Mouse (Mus musculus) hindbrain, embryonic 15.5 days (tissue): ENCODE measurements around the gene Mapk6. TPM values are rescaled to one million over a fixed set of nuclear protein-coding genes. Genes with fewer than 3 reads are reported as not detected.

Experiments used
- ATAC-seq: fragments of 200-750 bp; cut with Nextera tagmentation; 2 replicates; pipeline ENCODE4 v1.8.0; 2017; ENCODE audit warnings: low read depth, moderate number of reproducible peaks, moderate TSS enrichment; ENCODE audit not compliant: low FRiP score
- H3K27ac ChIP-seq: fragments of 300-500 bp; sonication (generic); replicated peaks from 2 replicates; pipeline ENCODE4 v1.5.1; 2015; ENCODE audit warnings: mild to moderate bottlenecking, inconsistent platforms
- H3K27me3 ChIP-seq: fragments of 300-500 bp; sonication (generic); 2 replicates; pipeline ENCODE4 v1.6.1; 2015; ENCODE audit warnings: control low read depth, inconsistent platforms
- H3K36me3 ChIP-seq: fragments of 300-500 bp; sonication (generic); 2 replicates; pipeline ENCODE4 v1.6.1; 2015; ENCODE audit warnings: control low read depth, inconsistent platforms
- H3K4me1 ChIP-seq: fragments of 300-500 bp; sonication (generic); replicated peaks from 2 replicates; pipeline ENCODE4 v1.6.1; 2015; ENCODE audit warnings: control low read depth, inconsistent platforms
- H3K4me2 ChIP-seq: fragments of 300-500 bp; sonication (generic); 2 replicates; pipeline ENCODE4 v1.6.1; 2015; ENCODE audit warnings: moderate library complexity, mild to moderate bottlenecking, inconsistent platforms
- H3K4me3 ChIP-seq: fragments of 300-500 bp; sonication (generic); 2 replicates; pipeline ENCODE4 v1.5.1; 2015; ENCODE audit warnings: mild to moderate bottlenecking, inconsistent platforms
- H3K9ac ChIP-seq: fragments of 300-500 bp; sonication (generic); 2 replicates; pipeline ENCODE4 v1.6.1; 2015; ENCODE audit warnings: inconsistent platforms
- H3K9me3 ChIP-seq: fragments of 300-500 bp; sonication (generic); 2 replicates; pipeline ENCODE4 v1.6.1; 2016; ENCODE audit warnings: control low read depth, inconsistent platforms
- WGBS: fragments of 180-500 bp; shearing (Covaris S2); methylation state at CpG from one replicate; pipeline ENCODE4 v1.1.7; 2015; 5-methylcytosine and 5-hydroxymethylcytosine counted together
- polyA plus RNA-seq: library from polyadenylated mRNA; unstranded; fragments of >200 nt; fragmentation: Nextera tagmentation; extraction: Ambion mirVana; gene quantifications from 2 replicates; pipeline ENCODE4 v1.2.1, GENCODE M21; 2015

The Mapk6 gene
- polyA plus RNA-seq, 1 experiment from 2014 or later = 154 TPM

DNA sequence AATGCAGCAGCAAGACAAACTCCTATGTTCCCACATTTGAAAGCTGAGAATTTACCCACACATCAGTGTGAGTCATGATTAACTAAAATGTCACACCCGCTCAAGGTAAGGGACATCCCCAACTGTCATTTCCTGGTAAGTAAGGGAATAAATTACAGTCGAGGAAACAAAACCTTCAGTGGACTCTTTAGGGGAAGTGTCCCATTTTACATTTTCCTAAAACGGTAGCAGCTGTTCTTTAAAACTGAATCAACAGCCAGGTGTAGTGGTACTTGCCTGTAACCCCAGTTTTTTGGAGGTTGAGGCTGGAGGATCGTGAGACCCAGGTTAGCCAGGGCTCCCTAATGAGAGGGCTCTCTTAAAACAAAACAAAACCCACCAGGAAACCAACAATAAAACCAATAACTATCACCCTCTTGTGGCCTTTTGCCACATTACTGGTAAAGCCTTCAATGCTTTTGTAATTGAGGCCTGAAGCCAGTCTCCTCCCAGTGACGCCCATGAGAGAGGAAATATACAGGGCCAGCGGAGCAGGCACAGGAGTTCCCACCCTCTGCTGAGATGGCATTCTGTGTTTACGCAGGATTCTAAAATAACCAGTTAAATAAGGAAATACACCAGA is 24.5 kb upstream of the Mapk6 start:
- 39% methylated on average over 7 of the region's 7 CpGs for WGBS

DNA sequence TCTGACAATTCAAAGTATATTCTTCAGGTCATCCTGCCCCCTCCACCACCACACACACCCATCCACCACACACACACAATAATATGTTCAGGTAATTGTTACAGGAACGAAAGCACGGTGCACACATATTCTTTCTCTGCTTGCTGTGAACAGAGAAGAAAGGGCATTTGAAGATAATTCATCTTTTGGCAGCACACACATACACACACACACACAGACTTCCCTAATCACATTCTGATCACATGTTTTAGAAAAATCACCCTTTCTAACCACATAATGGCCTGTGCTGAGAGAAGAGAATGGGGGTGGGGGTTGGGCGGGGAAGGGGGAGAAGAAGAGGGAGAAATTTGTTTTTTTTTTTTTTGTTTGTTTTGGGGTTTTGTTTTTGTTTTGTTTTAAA is 22.9 kb upstream of the Mapk6 start:
- ATAC-seq = no peak
- Histone ChIP-seq H3K4me3 (no peak overlapping the region), H3K27ac (no peak overlapping the region), H3K9me3 (no peaks in the 10 kb centered on the region), H3K27me3 (no peaks in the 10 kb centered on the region), H3K4me2 (no peak overlapping the region), H3K4me1 (no peaks in the 10 kb centered on the region), H3K36me3 (no peaks in the 10 kb centered on the region), H3K9ac (no peak overlapping the region)
- 52% methylated on average over 3 of the region's 3 CpGs for WGBS

More for the DNA sequence above, 24.5 kb upstream of the Mapk6 start:
- Histone ChIP-seq H3K4me2 (no peak overlapping the region), H3K36me3 (no peaks in the 10 kb centered on the region), H3K27ac (no peak overlapping the region), H3K4me1 (no peaks in the 10 kb centered on the region), H3K4me3 (no peak overlapping the region), H3K27me3 (no peaks in the 10 kb centered on the region), H3K9me3 (no peaks in the 10 kb centered on the region), H3K9ac (no peak overlapping the region)
- ATAC-seq = no peak

DNA sequence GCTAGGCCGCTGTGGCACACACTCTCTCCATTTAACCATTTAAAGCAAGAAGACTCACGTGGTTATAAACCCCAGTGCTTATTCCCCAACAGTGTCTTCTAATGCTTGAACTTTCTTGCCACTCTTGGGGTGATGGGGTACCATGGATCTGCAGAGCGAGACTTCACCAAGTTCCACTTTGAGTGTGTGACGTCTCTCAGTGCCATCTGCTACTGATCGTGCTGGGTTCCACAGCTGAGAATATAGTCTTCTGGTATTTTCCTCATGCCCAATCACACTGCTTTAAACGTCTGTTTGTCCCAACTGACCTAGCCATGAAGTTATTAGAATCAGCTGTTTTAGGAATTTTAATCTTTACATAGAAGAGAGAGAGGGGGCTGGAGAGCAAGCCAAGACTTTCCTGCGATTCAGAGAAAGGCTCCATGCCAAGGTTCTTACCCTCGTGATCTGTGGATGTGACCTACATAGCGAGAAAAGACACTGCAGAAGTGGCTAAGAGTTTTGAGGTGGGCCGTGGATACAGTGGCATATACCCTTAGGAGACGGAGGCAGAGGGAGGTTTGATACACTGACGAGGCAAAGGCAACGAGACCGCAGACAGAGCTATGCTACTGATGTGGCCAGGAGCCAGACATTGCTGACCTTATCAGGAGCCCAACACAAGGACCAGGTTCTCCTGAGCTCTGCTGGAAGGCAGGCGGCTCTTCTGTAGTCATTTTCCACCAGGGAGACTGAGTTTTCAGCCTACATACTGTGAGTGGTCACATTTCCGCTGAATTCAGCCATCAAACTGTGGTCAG is 21.2 kb upstream of the Mapk6 start:
- Histone ChIP-seq H3K27me3 (no peaks in the 10 kb centered on the region), H3K4me3 (no peak overlapping the region), H3K4me1 (no peaks in the 10 kb centered on the region), H3K9me3 (no peaks in the 10 kb centered on the region), H3K9ac (no peak overlapping the region), H3K4me2 (no peak overlapping the region), H3K36me3 (no peaks in the 10 kb centered on the region), H3K27ac (no peak overlapping the region)
- WGBS = 79% methylated on average over 16 of the region's 16 CpGs
- ATAC-seq = no peak

DNA sequence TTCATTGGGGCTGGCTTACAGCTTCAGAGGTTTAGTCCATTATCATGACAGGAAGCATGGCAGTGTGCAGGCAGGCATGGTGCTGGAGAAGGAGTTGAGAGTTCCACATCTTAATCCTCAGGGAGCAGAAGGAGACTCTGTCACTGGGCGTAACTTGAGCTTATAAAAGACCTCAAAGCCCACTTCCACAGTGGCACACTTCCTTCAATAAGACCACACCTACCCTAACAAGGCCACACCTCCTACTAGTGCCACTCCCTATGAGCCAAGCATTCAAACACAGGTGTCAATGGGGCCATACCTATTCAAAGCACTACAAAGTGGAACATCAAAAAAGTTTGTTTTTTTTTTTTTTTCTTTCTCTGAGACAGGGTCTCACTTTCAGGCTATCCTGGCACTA is 19.9 kb upstream of the Mapk6 start:
- Histone ChIP-seq H3K36me3 (no peaks in the 10 kb centered on the region), H3K27me3 (no peaks in the 10 kb centered on the region), H3K4me1 (no peaks in the 10 kb centered on the region), H3K4me2 (no peak overlapping the region), H3K27ac (no peak overlapping the region), H3K4me3 (no peak overlapping the region), H3K9me3 (no peaks in the 10 kb centered on the region), H3K9ac (no peak overlapping the region)
- 88% methylated on average over 1 of the region's 1 CpGs for WGBS
- no peak for ATAC-seq

DNA sequence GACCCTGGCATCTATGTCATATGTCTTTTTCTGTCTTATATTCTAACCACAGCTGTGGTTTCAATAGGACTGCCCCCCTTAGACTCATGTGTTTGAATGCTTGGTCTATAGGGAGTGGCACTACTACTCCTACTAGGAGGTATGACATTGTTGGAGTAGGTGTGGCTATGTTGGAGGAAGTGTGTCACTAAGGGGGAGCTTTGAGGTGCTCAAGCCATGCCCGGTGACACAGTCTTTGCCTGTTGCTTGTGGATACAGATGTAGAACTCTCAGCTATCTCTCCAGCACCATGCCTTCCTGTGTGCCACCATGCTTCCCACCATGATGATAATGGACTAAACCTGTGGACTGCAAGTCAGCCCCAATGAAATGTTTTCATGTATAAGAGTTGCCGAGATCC is 19.2 kb upstream of the Mapk6 start:
- ATAC-seq = no peak
- Histone ChIP-seq H3K9ac (no peak overlapping the region), H3K4me1 (no peaks in the 10 kb centered on the region), H3K9me3 (no peaks in the 10 kb centered on the region), H3K4me3 (no peak overlapping the region), H3K27ac (no peak overlapping the region), H3K4me2 (no peak overlapping the region), H3K36me3 (no peaks in the 10 kb centered on the region), H3K27me3 (no peaks in the 10 kb centered on the region)
- 92% methylated on average over 2 of the region's 2 CpGs for WGBS

DNA sequence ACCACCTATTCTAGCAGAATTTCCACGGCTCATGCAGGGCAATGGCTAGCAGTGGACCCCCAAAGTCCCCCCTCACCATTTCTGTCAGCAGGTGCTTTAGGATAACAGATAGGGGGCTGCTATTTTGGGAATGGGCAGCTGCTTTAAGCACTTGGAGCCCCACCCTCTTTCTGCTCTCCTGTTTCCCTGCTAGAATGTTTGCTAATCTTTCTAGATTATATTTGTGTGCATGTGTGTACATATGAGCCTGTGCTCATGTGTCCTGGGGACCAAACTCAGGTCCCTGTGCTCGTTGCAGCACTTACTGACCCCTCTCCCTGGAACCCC is 18.4 kb upstream of the Mapk6 start:
- WGBS = 68% methylated on average over 2 of the region's 2 CpGs
- no peak for ATAC-seq
- no peaks in the 10 kb centered on the region for H3K4me1 ChIP-seq
- no peaks in the 10 kb centered on the region for H3K36me3 ChIP-seq
- no peaks in the 10 kb centered on the region for H3K27me3 ChIP-seq
- H3K4me3 ChIP-seq = no peak overlapping the region
- no peaks in the 10 kb centered on the region for H3K9me3 ChIP-seq
- no peak overlapping the region for H3K4me2 ChIP-seq
- no peak overlapping the region for H3K27ac ChIP-seq
- H3K9ac ChIP-seq = no peak overlapping the region

DNA sequence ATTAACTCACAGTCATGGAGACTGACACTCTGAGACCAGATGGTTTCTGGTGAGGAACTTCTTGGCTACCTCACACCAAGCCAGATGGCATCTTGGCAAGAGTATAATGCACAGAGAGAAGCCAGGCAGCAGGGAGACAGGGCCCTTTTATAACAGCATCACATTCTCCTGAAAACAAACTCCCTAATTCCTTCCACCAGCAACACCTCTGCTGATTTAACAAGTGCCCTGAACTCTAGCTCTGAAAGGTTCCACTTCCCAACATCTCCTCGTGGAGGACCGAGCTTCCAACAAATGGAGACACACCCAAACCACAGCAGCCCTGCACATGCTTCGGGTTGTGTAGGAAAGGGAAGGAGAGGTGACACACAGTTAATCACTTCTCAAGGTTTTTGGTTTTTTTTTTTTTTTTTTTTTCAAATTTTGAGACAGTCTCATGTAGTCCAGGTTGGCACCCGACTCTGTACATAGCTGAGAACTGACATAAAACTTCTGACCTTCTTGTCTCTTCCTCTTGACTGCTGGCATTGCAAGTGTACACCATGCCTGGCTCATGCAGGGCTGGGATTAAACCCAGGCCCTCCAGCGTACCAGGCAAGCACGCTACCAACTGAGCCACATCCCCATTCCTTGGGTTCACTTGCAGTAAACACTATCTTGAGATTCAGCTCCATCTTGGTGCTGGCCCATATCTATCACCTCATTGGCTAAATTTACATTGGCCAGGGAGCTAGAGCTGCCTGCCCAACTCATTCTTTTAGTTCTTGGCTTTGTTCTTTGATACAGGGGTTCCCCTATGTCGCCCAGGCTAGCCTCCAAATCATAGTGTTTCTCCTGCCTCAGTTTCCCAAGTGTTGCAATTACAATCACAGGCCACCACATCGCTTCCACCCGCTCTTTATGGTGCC is 17.8 kb upstream of the Mapk6 start:
- Histone ChIP-seq H3K27ac (no peak overlapping the region), H3K9ac (no peak overlapping the region), H3K9me3 (no peaks in the 10 kb centered on the region), H3K36me3 (no peaks in the 10 kb centered on the region), H3K4me1 (no peaks in the 10 kb centered on the region), H3K4me3 (no peak overlapping the region), H3K4me2 (no peak overlapping the region), H3K27me3 (no peaks in the 10 kb centered on the region)
- ATAC-seq = no peak
- 89% methylated on average over 9 of the region's 9 CpGs for WGBS

DNA sequence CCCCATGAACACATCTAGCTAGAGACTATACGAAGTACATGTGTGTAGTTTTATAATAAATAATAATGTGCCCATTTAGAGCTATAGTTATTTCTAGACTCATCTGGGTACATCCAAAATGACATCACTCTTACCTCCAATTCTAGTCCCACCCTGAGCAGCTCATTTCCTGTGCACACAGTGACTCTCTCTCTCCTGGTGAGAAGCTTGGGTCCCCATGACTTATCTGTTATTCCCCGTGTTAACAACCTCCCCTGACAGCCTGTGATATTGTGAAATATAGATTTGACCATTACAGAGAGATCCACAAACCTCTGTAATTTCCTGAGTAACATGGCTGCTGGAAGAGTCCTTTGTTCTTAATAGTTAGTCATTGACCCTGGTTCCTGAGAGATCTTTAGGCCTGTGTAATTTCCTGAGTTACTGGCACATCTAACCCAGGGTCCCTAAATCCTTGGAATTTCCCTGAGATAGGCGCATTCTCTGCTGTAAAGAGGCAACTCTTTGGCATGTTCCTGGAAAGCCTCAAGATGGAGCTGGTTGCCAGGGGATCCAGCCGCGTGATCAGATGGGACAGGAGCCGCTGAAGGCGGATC is 16.1 kb upstream of the Mapk6 start:
- Histone ChIP-seq H3K36me3 (no peaks in the 10 kb centered on the region), H3K27ac (no peak overlapping the region), H3K9me3 (no peaks in the 10 kb centered on the region), H3K27me3 (no peaks in the 10 kb centered on the region), H3K9ac (no peak overlapping the region), H3K4me1 (no peaks in the 10 kb centered on the region), H3K4me3 (no peak overlapping the region), H3K4me2 (no peak overlapping the region)
- no peak for ATAC-seq
- WGBS = 88% methylated on average over 7 of the region's 7 CpGs

DNA sequence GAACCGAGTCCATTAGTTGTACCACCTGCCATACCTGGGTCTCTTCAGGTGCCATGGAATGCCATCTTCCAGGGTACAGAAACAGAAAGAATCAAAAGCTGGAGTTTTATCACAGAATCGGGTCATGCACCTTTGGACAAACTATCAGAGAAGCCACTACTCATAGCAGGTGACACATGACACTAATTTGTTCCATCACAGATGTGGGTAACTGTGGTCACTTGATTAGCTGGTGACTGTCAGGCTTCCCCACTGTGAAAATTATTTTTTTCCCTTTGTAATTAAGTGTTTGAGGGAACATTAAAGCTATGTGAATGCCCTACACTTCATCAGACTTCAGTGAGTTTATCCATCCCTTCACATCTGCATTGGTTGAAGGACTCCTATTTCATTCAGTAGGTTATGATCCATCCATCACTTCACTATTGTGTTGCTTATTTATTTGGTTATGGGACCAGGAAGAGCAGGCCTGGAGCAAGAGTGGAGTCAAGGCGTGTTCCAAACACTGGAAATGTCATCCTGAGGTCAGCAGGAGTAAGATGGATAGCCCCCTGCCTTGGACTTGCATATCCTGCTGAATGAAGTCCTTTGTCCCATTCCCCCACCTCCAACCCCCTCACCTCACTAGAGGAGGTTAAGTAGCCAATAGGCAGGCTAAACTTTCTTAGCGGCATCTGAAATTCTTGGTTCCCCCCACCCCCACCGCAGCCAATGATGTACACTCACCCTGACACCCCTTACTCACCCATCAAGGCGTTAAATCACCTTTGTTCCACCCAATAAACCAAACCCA is 14.7 kb upstream of the Mapk6 start:
- WGBS = 52% methylated on average over 6 of the region's 6 CpGs
- Histone ChIP-seq H3K4me1 (no peaks in the 10 kb centered on the region), H3K9me3 (no peaks in the 10 kb centered on the region), H3K27me3 (no peaks in the 10 kb centered on the region), H3K36me3 (no peaks in the 10 kb centered on the region), H3K4me2 (no peak overlapping the region), H3K9ac (no peak overlapping the region), H3K27ac (no peak overlapping the region), H3K4me3 (no peak overlapping the region)
- ATAC-seq = no peak

DNA sequence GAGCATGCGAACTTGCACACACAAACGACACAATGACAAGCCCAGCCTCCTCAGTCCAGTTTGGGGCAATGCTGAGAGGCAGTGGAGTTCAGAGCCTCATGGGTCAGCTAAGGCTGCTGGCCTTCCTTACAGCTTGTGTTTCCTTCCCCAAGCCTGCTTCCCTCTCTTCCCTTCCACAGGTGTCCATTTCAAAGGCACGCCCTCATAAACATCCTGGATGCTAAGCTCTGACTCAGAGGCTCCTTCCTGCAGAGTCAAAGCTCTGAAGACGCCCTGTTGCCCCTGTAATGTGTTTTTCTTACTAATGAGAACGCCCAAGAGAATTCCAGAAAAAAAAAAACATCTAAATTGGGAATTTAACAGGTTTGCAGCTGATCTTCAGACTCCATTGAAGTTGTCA is 13.9 kb upstream of the Mapk6 start:
- Histone ChIP-seq H3K36me3 (no peaks in the 10 kb centered on the region), H3K27ac (no peak overlapping the region), H3K9ac (no peak overlapping the region), H3K4me2 (no peak overlapping the region), H3K4me3 (no peak overlapping the region), H3K9me3 (no peaks in the 10 kb centered on the region), H3K4me1 (no peaks in the 10 kb centered on the region), H3K27me3 (no peaks in the 10 kb centered on the region)
- WGBS = 80% methylated on average over 5 of the region's 5 CpGs
- ATAC-seq = no peak

DNA sequence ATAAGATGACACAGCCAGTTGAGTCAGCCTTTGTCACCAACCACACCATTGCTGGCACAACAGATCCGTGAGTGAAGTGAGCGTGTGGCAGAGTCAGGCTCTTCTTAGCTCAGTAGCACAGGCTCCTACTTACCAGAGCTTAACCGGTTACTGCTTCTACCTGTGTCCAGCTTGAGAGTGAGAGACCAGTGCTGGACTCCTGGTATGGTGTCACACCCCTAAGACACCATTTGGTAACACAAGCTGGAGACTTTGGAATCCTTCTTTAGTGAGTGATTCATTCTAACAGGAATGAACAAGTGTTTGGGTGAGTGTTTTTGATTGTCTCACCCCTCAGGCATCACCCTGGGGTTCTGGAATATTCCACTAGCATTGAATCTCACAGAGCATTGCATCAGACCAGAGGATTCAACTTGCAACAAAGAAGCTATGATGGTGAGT is 12.5 kb upstream of the Mapk6 start:
- 89% methylated on average over 3 of the region's 3 CpGs for WGBS
- H3K9me3 ChIP-seq = no peaks in the 10 kb centered on the region
- H3K36me3 ChIP-seq = no peaks in the 10 kb centered on the region
- H3K4me2 ChIP-seq = no peak overlapping the region
- ATAC-seq = no peak
- H3K9ac ChIP-seq = no peak overlapping the region
- no peaks in the 10 kb centered on the region for H3K27me3 ChIP-seq
- H3K4me1 ChIP-seq = no peaks in the 10 kb centered on the region
- no peak overlapping the region for H3K27ac ChIP-seq
- no peak overlapping the region for H3K4me3 ChIP-seq
